Mouse (Mus musculus): ENCODE data around the gene Plpp3. TPM values are rescaled to one million over a fixed set of nuclear protein-coding genes. Genes with fewer than 3 reads are reported as not detected.

Plpp3 gene
- polyA plus RNA-seq, 1 experiment = 258 TPM

GRCm38 (mm10) chr4:105275616-105276015, 118.5 kb downstream of the Plpp3 start:
- Histone ChIP-seq H3K4me3 (ENCODE audit: insufficient read depth, low read length) (no peak overlapping the region), H3K4me1 (ENCODE audit: control insufficient read depth, insufficient read depth, low read length) (no peaks in the 10 kb centered on the region), H3K27ac (ENCODE audit: insufficient read depth, low read length) (no peak overlapping the region)
- TF ChIP-seq CTCF (IDR thresholded peaks at IDR 0.05; ENCODE audit: extremely low read depth, insufficient read depth, low read length) (no peak), POLR2A (IDR thresholded peaks at IDR 0.05; ENCODE audit: extremely low read depth, insufficient read depth, low read length) (no peak)

- TF ChIP-seq POLR2A (IDR thresholded peaks at IDR 0.05; ENCODE audit: extremely low read depth, insufficient read depth, low read length) (no peak), CTCF (IDR thresholded peaks at IDR 0.05; ENCODE audit: extremely low read depth, insufficient read depth, low read length) (no peak)
- no peak overlapping the region for H3K4me3 ChIP-seq (ENCODE audit: insufficient read depth, low read length)
- H3K27ac ChIP-seq (ENCODE audit: insufficient read depth, low read length) = no peak overlapping the region
- H3K4me1 ChIP-seq (ENCODE audit: control insufficient read depth, insufficient read depth, low read length) = peaks cover under 1% of the 10 kb centered on the region; the same call in 1 of the 2 replicates
These were observed 119.1 kb downstream of the Plpp3 start for GRCm38 (mm10) chr4:105276062-105276795.

GRCm38 (mm10) chr4:105278161-105278560, 121.0 kb downstream of the Plpp3 start:
- Histone ChIP-seq H3K4me3 (ENCODE audit: insufficient read depth, low read length) (no peak overlapping the region), H3K4me1 (ENCODE audit: control insufficient read depth, insufficient read depth, low read length) (peaks cover 2% of the 10 kb centered on the region; the same call in 1 of the 2 replicates), H3K27ac (ENCODE audit: insufficient read depth, low read length) (no peak overlapping the region)
- TF ChIP-seq CTCF (IDR thresholded peaks at IDR 0.05; ENCODE audit: extremely low read depth, insufficient read depth, low read length) (no peak), POLR2A (IDR thresholded peaks at IDR 0.05; ENCODE audit: extremely low read depth, insufficient read depth, low read length) (no peak)

- TF ChIP-seq CTCF (IDR thresholded peaks at IDR 0.05; ENCODE audit: extremely low read depth, insufficient read depth, low read length) = no peak
- TF ChIP-seq POLR2A (IDR thresholded peaks at IDR 0.05; ENCODE audit: extremely low read depth, insufficient read depth, low read length) = no peak
- H3K4me1 ChIP-seq (ENCODE audit: control insufficient read depth, insufficient read depth, low read length) = peaks cover 2% of the 10 kb centered on the region; the same call in 1 of the 2 replicates
- no peak overlapping the region for H3K4me3 ChIP-seq (ENCODE audit: insufficient read depth, low read length)
- no peak overlapping the region for H3K27ac ChIP-seq (ENCODE audit: insufficient read depth, low read length)
These were observed 121.6 kb downstream of the Plpp3 start for GRCm38 (mm10) chr4:105278571-105279410.

GRCm38 (mm10) chr4:105279806-105280205, 122.7 kb downstream of the Plpp3 start:
- Histone ChIP-seq H3K4me1 (ENCODE audit: control insufficient read depth, insufficient read depth, low read length) (peaks cover 2% of the 10 kb centered on the region; the same call in 1 of the 2 replicates), H3K4me3 (ENCODE audit: insufficient read depth, low read length) (no peak overlapping the region)
- TF ChIP-seq POLR2A (IDR thresholded peaks at IDR 0.05; ENCODE audit: extremely low read depth, insufficient read depth, low read length) = no peak
- no peak for TF ChIP-seq CTCF (IDR thresholded peaks at IDR 0.05; ENCODE audit: extremely low read depth, insufficient read depth, low read length)

GRCm38 (mm10) chr4:105281751-105282231, 124.6 kb downstream of the Plpp3 start:
- Histone ChIP-seq H3K27ac (ENCODE audit: insufficient read depth, low read length) (no peak overlapping the region), H3K4me1 (ENCODE audit: control insufficient read depth, insufficient read depth, low read length) (peaks cover 2% of the 10 kb centered on the region; the same call in 1 of the 2 replicates), H3K4me3 (ENCODE audit: insufficient read depth, low read length) (no peak overlapping the region)
- TF ChIP-seq CTCF (IDR thresholded peaks at IDR 0.05; ENCODE audit: extremely low read depth, insufficient read depth, low read length) (no peak), POLR2A (IDR thresholded peaks at IDR 0.05; ENCODE audit: extremely low read depth, insufficient read depth, low read length) (no peak)

More at GRCm38 (mm10) chr4:105279806-105280205, 122.7 kb downstream of the Plpp3 start:
- H3K27ac ChIP-seq (ENCODE audit: insufficient read depth, low read length) = no peak overlapping the region

Other genes with a start within 250 kb of the Plpp3 start
- gene Fyb2, start 243.9 kb upstream of the Plpp3 start, polyA plus RNA-seq (2012; rRNA removed) = 1.1 and 1.4 TPM in 2 replicates
- 13.8 and 14.2 TPM in 2 replicates for gene Prkaa2, start 47.5 kb upstream of the Plpp3 start, polyA plus RNA-seq (2012; rRNA removed)